Comparison of ENCODE assay signal across 27 mouse cellular contexts in genomic region chr13:31504316-31504715, GRCm38 (mm10). TPM values are rescaled to one million over a fixed set of nuclear protein-coding genes. Genes with fewer than 3 reads are reported as not detected.
DNase-seq lines count a peak whose midpoint lies in the region; ATAC-seq and TF ChIP-seq lines count a peak whose summit lies in the region.
"Had no signal": no experiment of that assay in that cellular context is flagged by ENCODE, and none has a peak within 500 bp of the region (broad histone marks: within the 10 kb centered on the region; RNA-seq: fewer than 3 reads in every experiment).

No protein-coding gene starts in this region.

- no peaks in the 10 kb centered on the region for H3K9me3 ChIP-seq in liver, postnatal 0 days (ENCODE audit: low read length)
- no peaks in the 10 kb centered on the region for H3K9me3 ChIP-seq in embryonic facial prominence, embryonic 11.5 days (replicated peaks; ENCODE audit: control insufficient read depth, low read length)
- H3K9me3 ChIP-seq: stomach, embryonic 15.5 days had no signal

- H3K36me3 ChIP-seq in liver, postnatal 0 days (replicated peaks; ENCODE audit: insufficient read depth, low read length) = no peaks in the 10 kb centered on the region
- no peaks in the 10 kb centered on the region for H3K36me3 ChIP-seq in embryonic facial prominence, embryonic 11.5 days (replicated peaks; ENCODE audit: control insufficient read depth, insufficient read depth, low read depth, low read length)
- H3K36me3 ChIP-seq: stomach, embryonic 15.5 days had no signal

- no peaks in the 10 kb centered on the region for H3K27me3 ChIP-seq in liver, postnatal 0 days (ENCODE audit: insufficient read depth, low read length)
- no peaks in the 10 kb centered on the region for H3K27me3 ChIP-seq in embryonic facial prominence, embryonic 11.5 days (ENCODE audit: control insufficient read depth, insufficient read depth, low read length)
- H3K27me3 ChIP-seq: stomach, embryonic 15.5 days had no signal

- no peak overlapping the region for H3K4me2 ChIP-seq in liver, postnatal 0 days (ENCODE audit: low read depth, low read length)
- H3K4me2 ChIP-seq in embryonic facial prominence, embryonic 11.5 days (ENCODE audit: low read depth, low read length) = no peak overlapping the region
- H3K4me2 ChIP-seq: stomach, embryonic 15.5 days had no signal

- TF ChIP-seq EP300 in liver, postnatal 0 days (IDR thresholded peaks at IDR 0.05; ENCODE audit: low read depth) = no peak

- DNase-seq in liver, postnatal 0 days = peak; percentile 51
- no peak for DNase-seq in liver
- DNase-seq in CD4-positive helper T cell, adult 2 months (ENCODE audit: low read depth, low spot score) = peak; percentile 53
- DNase-seq in embryonic facial prominence, embryonic 11.5 days (ENCODE audit: low spot score) = peak; percentile 32
- DNase-seq in natural killer cell, adult 2 months (ENCODE audit: low spot score in 2 of 2) = peak; percentile 22 to 34
- DNase-seq in gastrocnemius, postnatal 4 days (ENCODE audit: low spot score in 2 of 2) = no peak
- DNase-seq: adrenal gland, postnatal 36 days; cerebellum, adult 18-20 months; cerebellum, postnatal 25 days; heart, adult 2 months; heart, postnatal 4 days; kidney, adult 11 months; left cerebral cortex, postnatal 4 days; right cerebral cortex, postnatal 25 days had no signal

- ATAC-seq in liver, postnatal 0 days = peak; percentile 42; the same call in 1 of the 2 replicates
- ATAC-seq in embryonic facial prominence, embryonic 11.5 days (replicated peaks; ENCODE audit: insufficient number of reproducible peaks, low FRiP score, low TSS enrichment, low read depth) = 0 out of 2 replicates have a peak, but pooled peaks have one; percentile 14
- no peak for ATAC-seq in megakaryocyte progenitor cell, adult 5-6 weeks (replicated peaks; ENCODE audit: poor library complexity)
- ATAC-seq: hindbrain, postnatal 0 days; midbrain, embryonic 16.5 days had no signal

- TF ChIP-seq CTCF in liver, postnatal 0 days (IDR thresholded peaks at IDR 0.05; ENCODE audit: low read depth) = no peak

- peaks cover 7% of the 10 kb centered on the region; the same call in 1 of the 2 replicates for H3K4me1 ChIP-seq in liver, postnatal 0 days (ENCODE audit: insufficient read depth)
- no peaks in the 10 kb centered on the region for H3K4me1 ChIP-seq in embryonic facial prominence, embryonic 11.5 days (ENCODE audit: control insufficient read depth, insufficient read depth, low read length)
- H3K4me1 ChIP-seq: stomach, embryonic 15.5 days had no signal

- H3K4me3 ChIP-seq in liver, postnatal 0 days (ENCODE audit: low read depth, low read length) = no peak overlapping the region
- no peak overlapping the region for H3K4me3 ChIP-seq in embryonic facial prominence, embryonic 11.5 days (ENCODE audit: low read depth, low read length)
- H3K4me3 ChIP-seq: heart, adult 2 months; layer of hippocampus, adult 2 months; left cerebral cortex, adult 2 months; stomach, embryonic 15.5 days had no signal

- 53% methylated on average over 6 of the region's 7 CpGs for WGBS in liver, postnatal 0 days (ENCODE audit: insufficient replicate concordance)
- WGBS in embryonic facial prominence, embryonic 11.5 days = 89% methylated on average over 6 of the region's 7 CpGs

- H3K9ac ChIP-seq in liver, postnatal 0 days (replicated peaks) = no peak overlapping the region
- H3K9ac ChIP-seq in embryonic facial prominence, embryonic 11.5 days (replicated peaks; ENCODE audit: low read length) = no peak overlapping the region
- H3K9ac ChIP-seq: liver, embryonic 14.5 days; stomach, embryonic 15.5 days had no signal

- H3K27ac ChIP-seq in liver, postnatal 0 days (ENCODE audit: low read depth) = peak overlapping the region; percentile 81
- no peak overlapping the region for H3K27ac ChIP-seq in embryonic facial prominence, embryonic 11.5 days (replicated peaks; ENCODE audit: low read depth, low read length)
- H3K27ac ChIP-seq: heart, adult 2 months; hindbrain, postnatal 0 days; kidney, postnatal 0 days; layer of hippocampus, adult 2 months; left cerebral cortex, adult 2 months; liver, embryonic 14.5 days; stomach, embryonic 15.5 days had no signal

RNA-seq across cellular contexts. Expression of gene Foxq1, which starts 51.6 kb away (rescaled TPM):
- 3.4 and 4.6 TPM in 2 replicates for polyA plus RNA-seq in liver, postnatal 0 days (2015; fragmentation: Nextera tagmentation; extraction: Ambion mirVana)
- 0.82 and 0.93 TPM in 2 replicates for polyA plus RNA-seq in embryonic facial prominence, embryonic 11.5 days (2014; fragmentation: Nextera tagmentation; extraction: Ambion mirVana)
- total RNA-seq in megakaryocyte progenitor cell, adult 5-6 weeks (2015) = not detected in 2 replicates
- 0.10 TPM in 1 of 2 replicates, not detected in the other for total RNA-seq in megakaryocyte progenitor cell, adult 5-6 weeks (2017)
- not detected for total RNA-seq in gastrocnemius, postnatal 4 days (2021)

RNA-seq across cellular contexts. Expression of gene A530084C06Rik, which starts 54.8 kb away (rescaled TPM):
- polyA plus RNA-seq in liver, postnatal 0 days (2015; fragmentation: Nextera tagmentation; extraction: Ambion mirVana) = not detected in 2 replicates
- not detected in 2 replicates for polyA plus RNA-seq in embryonic facial prominence, embryonic 11.5 days (2014; fragmentation: Nextera tagmentation; extraction: Ambion mirVana)
- not detected in 2 replicates for total RNA-seq in megakaryocyte progenitor cell, adult 5-6 weeks (2015)
- total RNA-seq in megakaryocyte progenitor cell, adult 5-6 weeks (2017) = not detected in 2 replicates
- not detected for total RNA-seq in gastrocnemius, postnatal 4 days (2021)
- total RNA-seq: adrenal gland, postnatal 36 days; gastrocnemius, adult 8-10 months; heart, postnatal 4 days had no signal
- polyA plus RNA-seq: forebrain, embryonic 11.5 days; heart, adult 2 months; heart, embryonic 14.5 days; hindbrain, postnatal 0 days; kidney, postnatal 0 days; lung, embryonic 16.5 days; midbrain, embryonic 16.5 days; spleen, adult 2 months; stomach, embryonic 15.5 days had no signal

Comparison
In these comparisons a context has a peak if more than half of its experiments do, and no peak if none do; other contexts are left out.
1. DNase-seq: peak in liver, postnatal 0 days (single experiment), CD4-positive helper T cell, adult 2 months (single experiment), embryonic facial prominence, embryonic 11.5 days (single experiment) and natural killer cell, adult 2 months (2 of 2); none in liver (single experiment) and gastrocnemius, postnatal 4 days (0 of 2).